In the genomic region with DNA sequence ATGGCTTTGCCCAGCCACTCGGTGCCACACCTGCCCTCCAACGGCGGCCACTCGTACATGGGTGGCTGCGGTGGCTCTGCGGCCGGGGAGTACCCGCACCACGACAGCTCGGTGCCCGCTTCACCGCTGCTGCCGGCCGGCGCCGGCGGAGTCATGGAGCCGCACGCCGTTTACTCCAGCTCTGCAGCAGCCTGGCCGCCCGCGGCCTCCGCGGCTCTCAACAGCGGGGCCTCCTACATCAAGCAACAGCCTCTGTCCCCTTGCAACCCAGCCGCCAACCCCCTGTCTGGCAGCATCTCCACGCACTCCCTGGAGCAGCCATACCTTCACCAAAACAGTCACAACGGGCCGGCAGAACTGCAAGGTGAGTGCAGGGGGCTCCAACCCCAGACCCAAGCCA, we compare ENCODE assay signal across 10 mouse cellular contexts. TPM values are rescaled to one million over a fixed set of nuclear protein-coding genes. Genes with fewer than 3 reads are reported as not detected.
DNase-seq lines count a peak whose midpoint lies in the region; ATAC-seq lines count a peak whose summit lies in the region.
"Had no signal": no experiment of that assay in that cellular context is flagged by ENCODE, and none has a peak within 500 bp of the region (broad histone marks: within the 10 kb centered on the region; RNA-seq: fewer than 3 reads in every experiment).

No protein-coding gene starts in this region.

- intact Hi-C loops in heart, postnatal 14 days (cut with DNase I) = no loop called here

- no peaks in the 10 kb centered on the region for H3K9me3 ChIP-seq in heart, embryonic 11.5 days (replicated peaks; ENCODE audit: control insufficient read depth, low read length)
- no peaks in the 10 kb centered on the region for H3K9me3 ChIP-seq in hindbrain, embryonic 15.5 days
- no peaks in the 10 kb centered on the region for H3K9me3 ChIP-seq in midbrain, embryonic 11.5 days (ENCODE audit: control insufficient read depth, low read length)

- no peaks in the 10 kb centered on the region for H3K36me3 ChIP-seq in heart, embryonic 11.5 days (ENCODE audit: control insufficient read depth, insufficient read depth, low read length)
- no peaks in the 10 kb centered on the region for H3K36me3 ChIP-seq in hindbrain, embryonic 15.5 days
- H3K36me3 ChIP-seq in midbrain, embryonic 11.5 days (ENCODE audit: control insufficient read depth, insufficient read depth, low read length) = no peaks in the 10 kb centered on the region

- WGBS in heart, embryonic 11.5 days (ENCODE audit: insufficient replicate concordance) = 3% methylated on average over 28 of the region's 30 CpGs
- WGBS in hindbrain, embryonic 15.5 days = 2% methylated on average over 30 of the region's 30 CpGs
- under 1% methylated on average over 30 of the region's 30 CpGs for WGBS in midbrain, embryonic 11.5 days

- no peak for ATAC-seq in heart, embryonic 11.5 days (replicated peaks; ENCODE audit: insufficient number of reproducible peaks, low FRiP score, low TSS enrichment)
- ATAC-seq in hindbrain, embryonic 15.5 days (ENCODE audit: low FRiP score, low read depth) = no peak
- no peak for ATAC-seq in midbrain, embryonic 11.5 days (ENCODE audit: low FRiP score)

- peak overlapping the region; percentile 60 for H3K4me3 ChIP-seq in heart, embryonic 11.5 days (ENCODE audit: low read depth, low read length)
- H3K4me3 ChIP-seq in hindbrain, embryonic 15.5 days = peak overlapping the region; percentile 35
- peak overlapping the region; percentile 38; the same call in 1 of the 2 replicates for H3K4me3 ChIP-seq in midbrain, embryonic 11.5 days (ENCODE audit: low read depth, low read length)

- DNase-seq in heart, postnatal 14 days = no peak
- DNase-seq in ZHBTc4 (ENCODE audit: low read depth, low spot score) = peak; percentile 61
- peak; percentile 93 for DNase-seq in midbrain, embryonic 11.5 days (ENCODE audit: low spot score, missing footprints)
- no peak for DNase-seq in urinary bladder, postnatal 25 days (ENCODE audit: low spot score)
- DNase-seq in layer of hippocampus, adult 18-20 months (ENCODE audit: low spot score in 2 of 2) = no peak
- DNase-seq in cerebellum, adult 8-10 months = no peak

- H3K27me3 ChIP-seq in heart, embryonic 11.5 days (ENCODE audit: control insufficient read depth, insufficient read depth, low read length) = peaks cover 99% of the 10 kb centered on the region
- peaks cover 87% of the 10 kb centered on the region for H3K27me3 ChIP-seq in hindbrain, embryonic 15.5 days
- peaks cover 99% of the 10 kb centered on the region for H3K27me3 ChIP-seq in midbrain, embryonic 11.5 days (ENCODE audit: control insufficient read depth, insufficient read depth, low read length)

- H3K4me2 ChIP-seq in heart, embryonic 11.5 days = peak overlapping the region; percentile 98
- H3K4me2 ChIP-seq in hindbrain, embryonic 15.5 days = peak overlapping the region; percentile 61
- peak overlapping the region; percentile 74; the same call in 1 of the 2 replicates for H3K4me2 ChIP-seq in midbrain, embryonic 11.5 days

- peak overlapping the region; percentile 30; the same call in 1 of the 2 replicates for H3K9ac ChIP-seq in heart, embryonic 11.5 days (ENCODE audit: low read depth, low read length)
- no peak overlapping the region for H3K9ac ChIP-seq in hindbrain, embryonic 15.5 days
- no peak overlapping the region for H3K9ac ChIP-seq in midbrain, embryonic 11.5 days (ENCODE audit: low read length)

- no peak overlapping the region for H3K27ac ChIP-seq in heart, embryonic 11.5 days (ENCODE audit: low read depth, low read length)
- H3K27ac ChIP-seq in hindbrain, embryonic 15.5 days (replicated peaks) = no peak overlapping the region
- no peak overlapping the region for H3K27ac ChIP-seq in midbrain, embryonic 11.5 days (ENCODE audit: low read depth, low read length)
- H3K27ac ChIP-seq: macrophage had no signal

- H3K4me1 ChIP-seq in heart, embryonic 11.5 days (ENCODE audit: control insufficient read depth, insufficient read depth, low read length) = peaks cover 28% of the 10 kb centered on the region
- H3K4me1 ChIP-seq in hindbrain, embryonic 15.5 days (replicated peaks) = peaks cover 24% of the 10 kb centered on the region
- peaks cover 23% of the 10 kb centered on the region for H3K4me1 ChIP-seq in midbrain, embryonic 11.5 days (ENCODE audit: control insufficient read depth, insufficient read depth, low read length)

RNA-seq across cellular contexts. Expression of a gene that starts 0.8 kb away (rescaled TPM):
- polyA plus RNA-seq in heart, embryonic 11.5 days (2014; fragmentation: Nextera tagmentation; extraction: Ambion mirVana) = 3.1 and 9.0 TPM in 2 replicates
- under 1 TPM; 0.17 to 0.22 TPM for total RNA-seq in heart, postnatal 14 days (2021)
- polyA plus RNA-seq in hindbrain, embryonic 15.5 days (2015; fragmentation: Nextera tagmentation; extraction: Ambion mirVana) = 1.3 and 1.4 TPM in 2 replicates
- polyA plus RNA-seq in midbrain, embryonic 11.5 days (2014; fragmentation: Nextera tagmentation; extraction: Ambion mirVana) = 0.17 and 0.20 TPM in 2 replicates
- total RNA-seq in layer of hippocampus, adult 18-20 months (2021) = under 1 TPM; 0.48 to 0.92 TPM

RNA-seq across cellular contexts. Expression of a gene that starts 23.2 kb away (rescaled TPM):
- polyA plus RNA-seq in heart, embryonic 11.5 days (2014; fragmentation: Nextera tagmentation; extraction: Ambion mirVana) = 45.1 and 46.2 TPM in 2 replicates
- total RNA-seq in heart, postnatal 14 days (2021) = 10 to 100 TPM; 13.5 to 17.3 TPM
- polyA plus RNA-seq in hindbrain, embryonic 15.5 days (2015; fragmentation: Nextera tagmentation; extraction: Ambion mirVana) = 50.3 and 51.0 TPM in 2 replicates
- polyA plus RNA-seq in midbrain, embryonic 11.5 days (2014; fragmentation: Nextera tagmentation; extraction: Ambion mirVana) = 47.4 and 50.4 TPM in 2 replicates
- 10 to 100 TPM; 36.6 to 37.2 TPM for total RNA-seq in layer of hippocampus, adult 18-20 months (2021)

RNA-seq across cellular contexts. Expression of a gene that starts 31.0 kb away (rescaled TPM):
- polyA plus RNA-seq in heart, embryonic 11.5 days (2014; fragmentation: Nextera tagmentation; extraction: Ambion mirVana) = 12.7 and 14.1 TPM in 2 replicates
- 1 to 10 TPM; 2.4 to 2.6 TPM for total RNA-seq in heart, postnatal 14 days (2021)
- polyA plus RNA-seq in hindbrain, embryonic 15.5 days (2015; fragmentation: Nextera tagmentation; extraction: Ambion mirVana) = 4.1 and 5.5 TPM in 2 replicates
- 7.0 and 7.1 TPM in 2 replicates for polyA plus RNA-seq in midbrain, embryonic 11.5 days (2014; fragmentation: Nextera tagmentation; extraction: Ambion mirVana)
- total RNA-seq in layer of hippocampus, adult 18-20 months (2021) = under 1 TPM; 0.69 to 0.96 TPM
- polyA plus RNA-seq: macrophage had no signal

RNA-seq across cellular contexts. Expression of a gene that starts 42.7 kb away (rescaled TPM):
- 0.69 and 1.2 TPM in 2 replicates for polyA plus RNA-seq in heart, embryonic 11.5 days (2014; fragmentation: Nextera tagmentation; extraction: Ambion mirVana)
- total RNA-seq in heart, postnatal 14 days (2021) = under 1 TPM; 0.12 to 0.17 TPM
- polyA plus RNA-seq in hindbrain, embryonic 15.5 days (2015; fragmentation: Nextera tagmentation; extraction: Ambion mirVana) = 0.14 and 0.40 TPM in 2 replicates
- polyA plus RNA-seq in midbrain, embryonic 11.5 days (2014; fragmentation: Nextera tagmentation; extraction: Ambion mirVana) = 0.46 and 0.79 TPM in 2 replicates
- not detected for total RNA-seq in layer of hippocampus, adult 18-20 months (2021)
- polyA plus RNA-seq: macrophage; testis, adult 2 months had no signal

Comparison
In these comparisons a context has a peak if more than half of its experiments do, and no peak if none do; other contexts are left out.
1. DNase-seq: peak in ZHBTc4 (single experiment) and midbrain, embryonic 11.5 days (single experiment); none in heart, postnatal 14 days (0 of 2), urinary bladder, postnatal 25 days (single experiment), layer of hippocampus, adult 18-20 months (0 of 2) and cerebellum, adult 8-10 months (single experiment).
2. Peak in every context shown above with its lines, with median percentiles within 50 percentile points of each other: H3K4me2 ChIP-seq and H3K4me3 ChIP-seq.